Mouse (Mus musculus) hindbrain, embryonic 14.5 days (tissue): ENCODE results near the gene Ctso. TPM values are rescaled to one million over a fixed set of nuclear protein-coding genes. Genes with fewer than 3 reads are reported as not detected.

ENCODE experiments used
- ATAC-seq: fragments of 200-750 bp; cut with Nextera tagmentation; 2 replicates; pipeline ENCODE4 v1.8.0; 2017; ENCODE audit warnings: moderate number of reproducible peaks, mild to moderate bottlenecking, moderate TSS enrichment, moderate library complexity; ENCODE audit not compliant: low FRiP score
- DNase-seq: peaks from one replicate; pipeline ENCODE4 v3.0.0-alpha.2; 2015; ENCODE audit warnings: low spot score
- H3K27ac ChIP-seq: fragments of 300-500 bp; sonication (generic); 2 replicates; pipeline ENCODE4 v1.5.1; 2014; ENCODE audit warnings: mild to moderate bottlenecking, moderate library complexity
- H3K27me3 ChIP-seq: fragments of 300-500 bp; sonication (generic); 2 replicates; pipeline ENCODE4 v1.6.1; 2014; ENCODE audit warnings: mild to moderate bottlenecking, low read length, mixed read lengths; ENCODE audit not compliant: control insufficient read depth, insufficient read depth
- H3K36me3 ChIP-seq: fragments of 300-500 bp; sonication (generic); replicated peaks from 2 replicates; pipeline ENCODE4 v1.6.1; 2014; ENCODE audit not compliant: control insufficient read depth, insufficient read depth
- H3K4me1 ChIP-seq: fragments of 300-500 bp; sonication (generic); replicated peaks from 2 replicates; pipeline ENCODE4 v1.6.1; 2014; ENCODE audit warnings: antibody characterized with exemption, low read length, mixed read lengths; ENCODE audit not compliant: control insufficient read depth, insufficient read depth
- H3K4me2 ChIP-seq: fragments of 300-500 bp; sonication (generic); replicated peaks from 2 replicates; pipeline ENCODE4 v1.6.1; 2014; ENCODE audit warnings: mild to moderate bottlenecking, moderate library complexity
- H3K4me3 ChIP-seq: fragments of 300-500 bp; sonication (generic); replicated peaks from 2 replicates; pipeline ENCODE4 v1.5.1; 2014; ENCODE audit warnings: mild to moderate bottlenecking, low read length
- H3K9ac ChIP-seq: fragments of 300-500 bp; sonication (generic); 2 replicates; pipeline ENCODE4 v1.6.1; 2014
- H3K9me3 ChIP-seq: fragments of 300-500 bp; sonication (generic); 2 replicates; pipeline ENCODE4 v1.6.1; 2016; ENCODE audit warnings: low read length; ENCODE audit not compliant: control insufficient read depth
- WGBS: fragments of 180-500 bp; shearing (Covaris S2); extraction: QIAGEN DNeasy Blood & Tissue Kit; methylation state at CpG from one replicate; pipeline ENCODE4 v1.1.7; 2014; 5-methylcytosine and 5-hydroxymethylcytosine counted together
- polyA plus RNA-seq: library from polyadenylated mRNA; unstranded; fragments of >200 nt; fragmentation: Nextera tagmentation; extraction: Ambion mirVana; gene quantifications from 2 replicates; pipeline ENCODE4 v1.2.1, GENCODE M21; 2014

Ctso gene
- polyA plus RNA-seq, 1 experiment from 2014 or later = 10.1 TPM

- no peaks in the 10 kb centered on the region for H3K9me3 ChIP-seq
- 92% methylated on average over 5 of the region's 5 CpGs for WGBS
Measured at GRCm38 (mm10) chr3:81981576-81981975, 49.2 kb downstream of the Ctso start.

GRCm38 (mm10) chr3:81981990-81982389 lies 49.6 kb downstream of the Ctso start, which contains the start of gene Asic5:
Gene Asic5, plus strand, starts transcription at chr3:81982290.
- Histone ChIP-seq H3K9ac (no peak within 1 kb of the TSS), H3K9me3 (no peaks in the 10 kb centered on the region), H3K27me3 (no peaks in the 10 kb centered on the region), H3K4me1 (no peaks in the 10 kb centered on the region), H3K27ac (no peak within 1 kb of the TSS), H3K36me3 (no peaks in the 10 kb centered on the region), H3K4me2 (no peak within 1 kb of the TSS), H3K4me3 (no peak within 1 kb of the TSS)
- no peak for ATAC-seq
- 92% methylated on average over 5 of the region's 5 CpGs for WGBS
- no peak for DNase-seq

More at GRCm38 (mm10) chr3:81981576-81981975, 49.2 kb downstream of the Ctso start:
- no peaks in the 10 kb centered on the region for H3K27me3 ChIP-seq
- no peak for DNase-seq
- H3K4me2 ChIP-seq = no peak overlapping the region
- H3K36me3 ChIP-seq = no peaks in the 10 kb centered on the region
- no peaks in the 10 kb centered on the region for H3K4me1 ChIP-seq
- no peak for ATAC-seq
- H3K4me3 ChIP-seq = no peak overlapping the region
- no peak overlapping the region for H3K27ac ChIP-seq
- H3K9ac ChIP-seq = no peak overlapping the region

DNA sequence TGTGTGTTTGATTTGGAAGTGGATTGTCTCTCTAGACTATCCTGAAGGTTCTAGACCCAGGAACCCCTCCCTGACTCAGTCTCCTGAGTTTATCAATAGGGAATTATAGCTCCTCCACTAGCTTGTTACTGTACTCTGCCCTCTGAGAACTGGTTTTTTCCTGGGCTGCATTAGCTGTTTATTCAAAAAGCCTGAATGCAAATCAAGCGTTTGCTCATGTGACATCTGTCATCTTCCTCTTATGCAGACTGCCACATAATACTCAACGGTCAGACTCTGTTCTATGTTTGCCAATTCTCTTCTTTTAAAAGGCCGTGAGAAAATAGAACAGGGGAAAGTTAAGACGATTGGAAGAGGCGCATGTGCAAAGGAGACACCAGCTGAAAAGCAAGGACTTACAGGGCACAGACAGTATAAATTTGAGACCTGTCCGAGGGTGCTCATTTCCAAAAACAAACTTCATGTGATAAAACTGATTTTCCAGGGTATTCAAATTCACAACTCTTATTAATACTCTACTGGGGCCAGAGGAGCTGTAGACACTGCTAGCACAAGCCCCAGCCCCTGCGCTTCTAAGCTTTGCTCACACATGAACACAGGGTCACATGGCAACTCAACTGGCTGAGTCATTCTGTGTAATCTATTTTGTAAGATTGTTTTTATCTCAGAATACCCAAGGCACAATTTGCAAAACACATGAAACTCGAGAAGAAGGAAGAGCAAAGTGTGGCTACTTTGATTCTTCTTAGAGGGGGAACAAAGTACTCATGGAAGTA lies 50.9 kb downstream of the Ctso start:
- Histone ChIP-seq H3K27me3 (no peaks in the 10 kb centered on the region), H3K9me3 (no peaks in the 10 kb centered on the region), H3K4me1 (no peaks in the 10 kb centered on the region), H3K4me3 (no peak overlapping the region), H3K4me2 (no peak overlapping the region), H3K36me3 (no peaks in the 10 kb centered on the region), H3K9ac (no peak overlapping the region), H3K27ac (no peak overlapping the region)
- DNase-seq = no peak
- WGBS = 85% methylated on average over 8 of the region's 8 CpGs
- no peak for ATAC-seq

GRCm38 (mm10) chr3:81985100-81985499 lies 52.7 kb downstream of the Ctso start:
- no peaks in the 10 kb centered on the region for H3K36me3 ChIP-seq
- no peaks in the 10 kb centered on the region for H3K9me3 ChIP-seq
- no peaks in the 10 kb centered on the region for H3K4me1 ChIP-seq
- H3K9ac ChIP-seq = no peak overlapping the region
- H3K27ac ChIP-seq = no peak overlapping the region
- 48% methylated on average over 1 of the region's 1 CpGs for WGBS
- H3K4me2 ChIP-seq = no peak overlapping the region
- DNase-seq (no peak), ATAC-seq (no peak)
- H3K4me3 ChIP-seq = no peak overlapping the region
- H3K27me3 ChIP-seq = no peaks in the 10 kb centered on the region

DNA sequence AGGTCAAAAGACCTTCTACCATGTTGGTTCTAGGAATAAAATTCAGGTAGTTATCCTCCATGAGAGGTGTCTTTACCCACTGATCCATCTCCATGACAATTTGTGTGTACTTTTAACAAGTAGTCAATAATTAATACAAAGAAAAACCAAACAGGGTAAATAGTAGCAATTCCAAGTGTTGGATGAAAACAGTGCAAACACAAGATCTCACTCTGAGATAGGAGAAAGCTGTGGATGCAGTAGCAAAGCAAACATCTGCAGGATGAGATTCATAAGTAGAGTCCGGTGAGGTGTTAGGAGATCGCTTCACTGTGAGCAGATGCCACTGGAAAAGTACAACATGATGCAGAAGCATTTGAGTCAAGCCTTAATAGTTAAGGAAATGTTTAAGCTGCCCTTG lies 53.7 kb downstream of the Ctso start:
- ATAC-seq (no peak), DNase-seq (no peak)
- H3K27me3 ChIP-seq = no peaks in the 10 kb centered on the region
- 97% methylated on average over 2 of the region's 2 CpGs for WGBS
- H3K27ac ChIP-seq = no peak overlapping the region
- H3K36me3 ChIP-seq = no peaks in the 10 kb centered on the region
- H3K9me3 ChIP-seq = no peaks in the 10 kb centered on the region
- H3K9ac ChIP-seq = no peak overlapping the region
- H3K4me3 ChIP-seq = no peak overlapping the region
- no peaks in the 10 kb centered on the region for H3K4me1 ChIP-seq
- H3K4me2 ChIP-seq = no peak overlapping the region

DNA sequence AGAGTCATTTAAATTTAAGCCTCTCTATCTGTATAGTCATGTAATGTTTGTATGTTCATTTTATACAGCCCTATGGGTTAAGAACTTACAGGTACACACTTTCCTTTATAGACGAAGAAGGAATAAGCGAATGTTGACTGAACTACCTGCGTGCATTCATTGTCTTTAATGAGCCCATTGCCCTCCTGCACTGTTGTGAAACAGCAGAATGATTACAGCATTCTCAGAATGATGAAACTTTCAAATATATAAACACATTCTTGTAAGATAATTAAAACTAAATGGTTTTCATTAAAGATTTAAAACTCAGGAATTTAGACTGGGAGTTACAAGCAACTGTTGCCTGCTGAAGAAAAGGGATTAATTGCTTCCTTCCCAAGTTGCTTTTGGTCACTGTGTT lies 55.2 kb downstream of the Ctso start:
- no peaks in the 10 kb centered on the region for H3K27me3 ChIP-seq
- no peak overlapping the region for H3K9ac ChIP-seq
- H3K4me3 ChIP-seq = no peak overlapping the region
- DNase-seq (no peak), ATAC-seq (no peak)
- H3K27ac ChIP-seq = no peak overlapping the region
- WGBS = 97% methylated on average over 3 of the region's 3 CpGs
- H3K4me2 ChIP-seq = no peak overlapping the region
- H3K9me3 ChIP-seq = no peaks in the 10 kb centered on the region
- no peaks in the 10 kb centered on the region for H3K4me1 ChIP-seq
- no peaks in the 10 kb centered on the region for H3K36me3 ChIP-seq

- no peak overlapping the region for H3K9ac ChIP-seq
- H3K9me3 ChIP-seq = no peaks in the 10 kb centered on the region
- no peak overlapping the region for H3K4me2 ChIP-seq
- no peaks in the 10 kb centered on the region for H3K27me3 ChIP-seq
- DNase-seq (no peak), ATAC-seq (no peak)
- no peak overlapping the region for H3K4me3 ChIP-seq
- no peak overlapping the region for H3K27ac ChIP-seq
- no peaks in the 10 kb centered on the region for H3K4me1 ChIP-seq
- no peaks in the 10 kb centered on the region for H3K36me3 ChIP-seq
- WGBS = 58% methylated on average over 2 of the region's 2 CpGs
Measured at GRCm38 (mm10) chr3:81989692-81990141, 57.3 kb downstream of the Ctso start.

- Histone ChIP-seq H3K4me2 (no peak overlapping the region), H3K9me3 (no peaks in the 10 kb centered on the region), H3K4me1 (no peaks in the 10 kb centered on the region), H3K9ac (no peak overlapping the region), H3K27ac (no peak overlapping the region), H3K36me3 (no peaks in the 10 kb centered on the region), H3K27me3 (no peaks in the 10 kb centered on the region), H3K4me3 (no peak overlapping the region)
- 68% methylated on average over 3 of the region's 3 CpGs for WGBS
- ATAC-seq (no peak), DNase-seq (no peak)
Measured at GRCm38 (mm10) chr3:81990531-81990930, 58.1 kb downstream of the Ctso start.

DNA sequence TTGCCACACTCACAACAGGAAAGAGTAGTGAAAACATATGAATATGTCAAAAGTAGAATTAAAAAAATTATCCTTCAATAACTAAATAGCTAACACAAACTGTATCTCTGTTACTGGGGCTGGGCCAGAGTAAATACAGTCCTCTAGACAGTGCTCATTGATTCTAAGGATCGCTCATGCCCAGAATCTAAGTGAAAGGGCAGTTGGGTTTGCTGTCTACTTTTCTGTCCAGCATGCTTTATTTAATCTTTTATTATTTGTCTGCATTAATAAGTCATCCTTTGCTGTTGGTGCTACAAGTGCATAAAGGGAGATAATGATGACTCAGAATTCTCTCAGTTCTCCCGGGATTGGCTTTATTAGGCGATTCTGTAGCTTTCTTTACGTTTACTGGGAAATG lies 63.0 kb downstream of the Ctso start:
- no peak overlapping the region for H3K4me3 ChIP-seq
- DNase-seq = no peak
- 0 out of 2 replicates have a peak, but pooled peaks cover 5% of the 10 kb centered on the region for H3K4me1 ChIP-seq
- no peak overlapping the region for H3K9ac ChIP-seq
- ATAC-seq = no peak
- H3K4me2 ChIP-seq = no peak overlapping the region
- H3K27me3 ChIP-seq = no peaks in the 10 kb centered on the region
- WGBS = 34% methylated on average over 4 of the region's 4 CpGs
- H3K9me3 ChIP-seq = no peaks in the 10 kb centered on the region
- no peak overlapping the region for H3K27ac ChIP-seq
- no peaks in the 10 kb centered on the region for H3K36me3 ChIP-seq
